Mouse (Mus musculus) megakaryocyte-erythroid progenitor cell, adult 5-6 weeks (primary cell): Measurements from ENCODE around the gene Serpinb6c. TPM values are rescaled to one million over a fixed set of nuclear protein-coding genes. Genes with fewer than 3 reads are reported as not detected.
"Not testable (repeated sequence)": the region's sequence is repeated elsewhere in the genome, so short reads cannot be mapped to it uniquely, and the experiment has no call there.

Experiments used
- ATAC-seq: replicated peaks from 2 replicates; pipeline ENCODE4 v1.8.0; 2016; ENCODE audit warnings: mild to moderate bottlenecking, inconsistent platforms; ENCODE audit not compliant: severe bottlenecking, poor library complexity, low FRiP score, low TSS enrichment
- total RNA-seq, 2 experiments: library from RNA; stranded (forward) in 1 of 2; stranded (reverse) in 1 of 2; fragments of 200-1000, 215-1000 nt in 1 of 2; fragments of >200 nt in 1 of 2; fragmentation: Nextera tagmentation in 1 of 2; gene quantifications; 2 replicates each; pipeline ENCODE4 v1.2.3; 2014 to 2017

Gene Serpinb6c
- total RNA-seq (2014; fragmentation: Nextera tagmentation) (not detected in 2 replicates), total RNA-seq (2017) (not detected in 2 replicates)

DNA sequence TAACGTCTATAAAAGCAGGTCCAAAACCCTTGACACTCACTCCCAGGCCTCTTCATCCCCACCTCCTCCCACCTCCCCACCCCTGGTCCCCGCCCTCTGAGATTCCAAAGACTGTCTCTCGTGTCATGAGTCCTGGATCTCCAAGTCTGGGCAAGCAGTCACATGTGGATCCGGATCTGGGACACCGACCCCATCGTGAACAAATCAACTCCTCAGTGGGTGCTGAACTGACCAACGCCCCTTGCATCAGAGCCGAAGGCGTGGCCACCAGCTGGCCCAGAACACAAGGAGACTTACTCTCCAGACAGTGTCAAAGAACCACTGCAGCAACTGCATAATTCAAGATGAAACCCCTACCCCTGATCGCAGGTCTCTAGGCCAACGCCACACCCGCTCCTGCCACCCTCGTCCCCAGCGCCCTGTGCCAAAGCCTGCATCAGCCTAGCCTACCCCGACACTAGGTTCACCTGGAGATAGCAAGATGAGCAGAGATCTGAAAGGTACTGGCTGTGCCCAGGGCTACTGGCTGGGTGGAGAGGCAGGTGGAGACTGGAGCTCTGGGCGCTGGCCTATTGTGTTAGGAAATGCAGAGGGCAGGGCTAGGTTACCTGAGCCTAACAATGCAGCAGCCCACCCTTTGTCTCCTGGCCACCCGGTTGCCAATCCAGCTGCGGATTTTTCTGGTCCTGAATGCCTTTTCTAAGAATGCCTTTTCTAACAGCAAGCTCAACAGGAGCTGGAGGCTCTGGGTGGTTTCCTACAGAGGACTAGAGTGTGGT is at the start of gene Serpinb6c:
Serpinb6c (minus strand) TSS at position 533 of the 779 bp plus-strand sequence.
- ATAC-seq = no peak

DNA sequence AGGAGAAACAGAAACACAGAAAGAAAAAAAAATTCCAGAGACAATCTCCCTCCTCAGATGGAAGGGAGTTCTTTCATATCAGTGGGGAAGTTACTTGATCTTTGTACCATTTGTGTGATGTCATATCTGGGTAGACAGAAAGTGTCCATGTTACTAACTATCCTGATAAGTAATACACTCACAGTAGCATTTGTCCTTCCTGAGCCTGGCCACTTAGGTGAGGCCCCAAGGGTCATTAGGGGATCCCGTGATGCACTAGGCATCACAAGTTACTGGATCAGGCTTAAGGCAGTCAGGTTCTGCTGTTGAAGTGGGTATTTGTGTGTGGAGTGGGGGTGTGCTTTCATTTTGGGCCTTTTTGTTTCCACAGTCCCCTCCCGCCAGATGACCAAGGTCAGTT is 47.4 kb upstream of the Serpinb6c start:
- ATAC-seq = no peak

DNA sequence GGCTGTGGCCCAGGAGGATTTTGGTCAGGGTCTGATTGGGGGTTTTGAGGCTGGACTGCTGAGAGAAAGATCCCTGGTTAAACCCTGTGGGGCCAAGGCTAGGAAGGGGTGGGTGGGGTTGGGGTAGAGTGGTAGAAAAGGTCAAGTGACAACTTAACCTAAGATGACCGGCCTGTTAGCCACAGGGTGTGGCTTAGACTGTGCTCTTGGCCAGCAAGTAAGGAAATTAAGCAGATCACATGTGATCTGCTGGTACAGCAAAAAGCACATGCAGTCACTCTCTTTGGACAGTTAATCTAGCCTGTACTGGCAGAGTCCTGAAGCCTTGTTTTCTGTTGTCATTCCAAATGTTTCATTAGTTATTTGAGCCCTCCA is 46.6 kb upstream of the Serpinb6c start:
- no peak for ATAC-seq

DNA sequence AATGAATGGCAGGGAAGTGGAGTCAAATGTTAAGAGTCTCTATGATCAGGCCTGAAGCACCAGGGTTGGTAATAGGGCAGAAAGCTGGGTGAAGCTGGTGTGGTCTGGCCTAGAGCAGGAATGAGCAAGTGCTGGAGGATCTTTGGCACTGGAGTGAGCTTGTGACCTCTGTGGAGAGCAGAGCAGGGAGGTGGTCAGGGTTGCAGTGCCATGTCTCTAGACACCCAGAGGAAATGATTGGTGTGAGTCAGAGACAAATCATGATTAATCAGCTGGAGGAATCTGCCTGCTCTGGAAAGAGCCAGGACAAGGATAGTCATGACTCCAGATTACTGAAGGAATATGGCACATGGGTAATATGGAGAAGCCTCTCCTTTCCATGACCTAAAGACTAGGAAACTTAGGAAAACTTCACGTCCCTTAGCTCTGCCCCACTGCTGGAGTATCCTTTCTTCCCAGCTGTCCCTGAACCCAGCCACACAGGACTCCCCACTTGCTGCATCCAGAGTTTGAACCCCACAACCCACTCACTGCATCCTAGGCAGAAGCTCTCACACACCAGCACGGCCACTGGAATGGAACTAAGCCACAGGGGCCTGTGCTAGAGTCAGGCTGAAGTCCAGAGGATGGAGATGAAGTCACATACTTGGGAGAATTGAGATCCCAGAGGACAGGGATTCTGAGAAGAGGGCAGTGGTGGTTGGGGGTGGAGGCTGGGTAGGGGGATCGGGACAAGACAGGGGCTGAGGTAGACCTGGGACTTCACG is 46.0 kb upstream of the Serpinb6c start:
- no peak for ATAC-seq

DNA sequence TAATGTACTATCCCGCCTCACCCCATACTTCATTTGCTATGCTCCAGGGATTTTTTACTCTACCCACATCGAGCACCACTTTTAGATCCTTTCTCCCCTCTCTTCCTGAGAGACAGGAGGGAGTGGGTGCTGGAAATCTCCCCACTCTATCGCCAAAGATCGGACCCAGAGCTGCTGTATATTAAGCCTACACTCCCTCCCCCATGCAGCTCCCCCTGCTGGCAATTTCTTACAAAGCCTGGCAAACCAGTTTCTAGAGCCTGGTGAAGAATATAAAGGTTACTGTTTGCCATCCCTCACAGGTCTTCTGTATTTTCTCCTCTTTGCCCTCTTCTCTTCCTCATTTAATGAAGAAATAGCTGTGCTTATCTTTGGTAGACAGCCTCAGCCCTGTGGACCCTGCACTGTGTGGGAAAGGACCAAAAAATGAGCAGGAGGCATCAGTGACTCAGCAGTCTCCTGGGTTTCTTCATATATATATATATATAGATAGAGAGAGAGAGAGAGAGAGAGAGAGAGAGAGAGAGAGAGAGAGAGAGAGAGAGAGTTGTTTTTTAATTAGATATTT is 36.8 kb upstream of the Serpinb6c start:
- peak; percentile 65 for ATAC-seq

DNA sequence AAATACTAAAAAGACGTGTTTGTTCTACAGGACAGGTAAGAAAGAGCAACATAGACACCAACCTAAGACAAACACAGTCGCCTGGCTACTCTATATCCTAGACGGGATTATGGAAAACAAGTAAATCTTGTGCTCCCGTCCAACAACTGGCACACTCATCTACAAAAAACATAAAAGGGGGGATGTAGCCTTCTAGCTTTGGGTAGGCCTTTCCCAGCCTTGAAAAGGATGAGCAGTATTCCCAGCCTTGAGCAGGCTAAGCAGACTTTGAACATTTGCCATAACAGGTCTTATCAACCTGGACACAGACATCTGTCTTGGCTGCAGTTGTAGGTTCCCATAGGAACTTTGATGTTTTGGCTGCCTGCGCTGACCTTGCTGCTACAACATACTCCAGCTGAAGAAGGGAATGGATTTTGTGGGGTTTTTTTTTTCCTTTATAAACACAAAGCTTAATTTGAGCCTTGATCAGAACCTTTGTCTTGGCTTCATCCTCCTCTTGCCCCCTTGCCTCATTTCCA is 35.8 kb upstream of the Serpinb6c start:
- ATAC-seq = no peak

DNA sequence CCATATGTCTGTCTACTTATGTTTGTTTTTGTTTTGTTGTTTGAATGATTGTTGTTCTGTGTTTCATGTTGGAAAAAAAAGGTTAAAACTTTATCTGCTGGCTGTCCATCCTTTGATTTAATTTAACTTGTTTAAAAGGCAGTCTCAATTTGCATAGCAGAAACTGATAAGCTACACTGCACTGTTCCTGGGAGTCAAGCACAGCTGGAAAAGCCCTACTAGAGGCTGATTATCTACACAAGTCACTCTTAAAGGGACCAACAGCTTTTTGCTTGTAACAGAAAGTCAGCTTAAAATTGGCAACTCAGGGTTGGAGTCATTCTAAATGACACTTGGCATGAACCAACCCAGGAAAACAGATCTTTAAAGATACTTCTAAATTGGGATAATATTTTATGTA is 32.1 kb upstream of the Serpinb6c start:
- not testable (repeated sequence) for ATAC-seq

DNA sequence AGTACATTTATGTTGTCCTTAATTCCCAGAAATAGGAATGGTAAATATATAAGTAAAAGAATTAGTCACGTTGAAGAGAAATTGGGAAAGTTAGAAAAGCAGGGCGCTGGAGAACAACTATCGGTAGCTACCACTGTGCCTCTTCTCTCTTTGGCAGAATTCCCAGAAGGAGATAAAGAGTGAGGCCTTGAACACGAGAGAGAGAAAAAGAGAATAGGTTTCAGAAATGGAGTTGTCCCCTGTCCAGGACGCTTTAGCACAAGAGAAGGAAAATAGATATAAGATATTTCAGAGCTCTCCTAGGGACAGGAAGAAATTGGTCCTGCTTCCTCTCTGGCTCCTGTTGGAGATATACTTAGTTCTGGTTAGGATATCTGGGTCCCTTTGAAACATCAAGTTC is 31.6 kb upstream of the Serpinb6c start:
- ATAC-seq = no peak

DNA sequence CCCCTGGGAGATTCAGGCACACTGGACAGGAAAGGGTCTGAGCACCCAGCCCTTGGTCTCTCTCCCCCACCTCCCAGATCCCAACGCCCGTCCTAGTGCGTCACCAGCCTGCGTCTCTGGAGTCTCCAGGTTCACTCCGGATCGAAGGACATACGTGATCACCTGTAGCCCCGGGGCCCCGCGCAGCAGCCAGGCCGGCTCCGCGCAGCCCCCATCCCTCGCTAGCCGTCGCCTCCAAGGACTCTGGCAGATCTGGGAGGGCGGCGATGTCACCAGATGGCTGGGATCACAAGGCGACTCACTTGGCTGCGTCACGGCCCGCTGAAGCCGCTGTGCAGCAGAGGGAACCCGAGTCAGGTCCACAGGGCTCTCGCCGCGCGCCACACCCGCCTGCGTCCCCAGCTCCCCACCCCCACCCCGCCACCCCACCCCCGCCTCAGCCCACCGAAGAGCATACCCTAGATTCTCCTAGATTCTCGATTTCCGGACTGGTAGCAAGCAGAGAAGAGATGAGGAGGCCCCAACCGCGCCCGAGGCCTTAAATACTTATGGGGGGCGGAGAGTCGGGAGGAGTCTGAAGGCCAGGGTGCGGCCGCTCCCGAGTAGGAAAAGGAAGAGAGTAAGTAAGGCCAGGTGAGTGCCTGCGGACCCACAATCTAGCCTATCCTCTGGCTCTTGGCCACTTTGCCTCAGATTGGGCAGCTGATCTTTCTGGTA is 30.1 kb upstream of the Serpinb6c start:
- peak; percentile 67 for ATAC-seq

DNA sequence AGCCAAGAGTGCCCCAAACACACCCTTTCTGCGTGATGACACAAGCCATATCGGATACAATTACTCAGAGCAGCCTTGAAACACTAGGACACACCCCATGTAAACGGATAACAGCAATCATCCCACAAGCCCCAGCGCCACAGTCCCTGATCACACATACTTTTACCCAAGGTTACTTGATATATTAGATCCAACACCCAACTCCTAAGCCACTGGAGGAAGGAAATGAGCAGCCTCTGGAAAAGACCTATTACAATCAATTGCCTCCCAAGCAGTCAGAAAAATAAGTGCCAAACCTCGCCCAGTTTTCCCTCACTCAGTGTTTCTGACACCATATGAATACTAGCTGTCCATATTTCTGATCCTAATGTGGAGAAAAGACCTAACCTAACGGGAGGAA is 29.2 kb upstream of the Serpinb6c start:
- no peak for ATAC-seq

DNA sequence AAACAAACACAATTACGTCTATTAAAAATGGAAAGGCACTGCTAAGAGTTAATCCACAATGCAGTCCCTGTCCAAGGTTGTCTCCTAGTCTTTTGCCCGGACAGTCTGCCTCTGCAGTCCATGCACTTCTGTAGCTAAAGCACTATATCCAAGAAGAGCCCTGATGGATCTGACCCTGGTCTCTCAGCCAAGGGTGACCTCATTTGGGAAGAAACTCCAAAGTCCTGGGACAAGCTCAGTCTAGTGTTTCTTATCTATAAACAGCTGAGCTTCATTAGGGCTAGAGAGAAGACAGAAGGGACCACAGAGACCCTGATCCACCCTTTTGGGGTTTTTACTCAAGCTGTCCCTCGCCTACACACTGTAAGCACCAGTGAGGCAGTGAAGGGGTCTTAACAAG is 25.4 kb upstream of the Serpinb6c start:
- ATAC-seq = no peak

DNA sequence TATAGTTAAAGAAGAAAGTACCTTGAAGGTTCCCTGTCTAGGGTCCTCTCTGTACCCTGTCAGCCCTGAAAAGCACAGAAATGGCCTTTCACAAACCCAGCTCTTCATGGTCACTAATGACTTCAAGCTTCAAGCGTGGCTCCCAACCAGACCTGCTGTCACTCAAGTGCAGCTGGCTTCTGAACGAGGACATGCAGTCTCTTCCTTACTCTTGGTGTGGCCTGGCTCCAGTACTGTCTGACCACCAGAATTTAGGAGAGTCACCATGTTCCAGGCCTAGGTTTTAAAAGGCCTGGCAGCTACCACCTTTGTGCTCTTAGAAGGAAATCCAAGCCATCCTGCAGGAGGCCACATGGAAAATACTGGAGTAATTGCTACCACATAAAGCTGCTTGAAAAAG is 24.8 kb upstream of the Serpinb6c start:
- ATAC-seq = no peak

DNA sequence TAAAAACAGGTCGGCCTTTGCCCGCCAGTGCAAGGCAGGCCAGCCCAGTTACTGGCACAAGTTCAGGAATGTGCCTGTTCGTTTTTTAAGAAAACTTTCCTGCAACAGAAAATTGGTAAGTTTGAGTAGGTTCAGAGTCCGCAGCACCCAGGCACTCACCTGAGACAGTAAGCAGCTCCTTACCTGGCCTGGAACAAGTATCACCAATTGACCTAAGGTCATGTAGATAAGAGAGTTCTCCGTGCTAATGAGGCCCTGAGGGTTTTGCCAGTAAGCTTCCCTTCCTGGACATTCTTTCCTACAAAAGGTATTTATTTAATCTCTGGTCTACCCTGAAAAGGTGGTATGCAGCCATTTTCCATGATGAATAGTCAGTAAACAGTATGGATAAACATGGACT is 16.2 kb upstream of the Serpinb6c start:
- no peak for ATAC-seq

DNA sequence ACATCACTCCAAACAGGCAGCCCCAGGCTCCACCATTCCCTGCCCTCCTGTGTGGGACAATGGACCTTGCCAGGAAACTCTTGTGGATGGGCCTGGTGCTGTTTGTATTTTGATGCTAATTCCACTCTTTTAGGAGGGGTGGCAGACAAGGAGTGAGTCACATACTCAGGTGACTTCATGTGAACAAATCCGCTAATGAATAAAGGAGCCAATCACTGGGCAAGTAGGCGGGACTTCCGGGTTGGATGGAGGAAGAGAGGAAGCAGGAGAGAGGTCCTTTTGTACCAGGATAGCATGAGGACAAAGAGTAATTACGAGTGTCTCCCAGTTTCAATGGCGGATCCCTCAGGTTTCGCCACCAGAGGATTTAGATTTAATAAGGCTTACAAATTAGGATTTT is 15.5 kb upstream of the Serpinb6c start:
- ATAC-seq = no peak

DNA sequence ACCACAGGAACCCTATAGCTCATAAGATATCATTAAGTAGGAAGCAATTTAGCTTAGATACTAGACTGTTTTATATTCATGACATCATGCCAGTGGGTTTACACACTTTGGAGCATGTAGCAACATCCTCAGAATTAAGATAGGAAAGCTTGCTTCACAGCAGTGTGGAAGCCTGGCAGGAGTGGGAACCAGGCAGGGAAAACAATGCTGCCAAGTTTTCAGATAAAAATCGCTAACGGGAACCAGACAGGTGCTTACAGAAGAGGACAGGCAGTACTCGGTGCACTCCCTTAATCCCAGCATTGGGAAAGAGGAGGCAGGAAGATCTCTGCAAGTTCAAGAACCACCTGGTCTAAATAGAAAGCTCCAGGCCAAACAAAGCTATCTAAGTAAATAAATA is 1.3 kb upstream of the Serpinb6c start:
- ATAC-seq = no peak

DNA sequence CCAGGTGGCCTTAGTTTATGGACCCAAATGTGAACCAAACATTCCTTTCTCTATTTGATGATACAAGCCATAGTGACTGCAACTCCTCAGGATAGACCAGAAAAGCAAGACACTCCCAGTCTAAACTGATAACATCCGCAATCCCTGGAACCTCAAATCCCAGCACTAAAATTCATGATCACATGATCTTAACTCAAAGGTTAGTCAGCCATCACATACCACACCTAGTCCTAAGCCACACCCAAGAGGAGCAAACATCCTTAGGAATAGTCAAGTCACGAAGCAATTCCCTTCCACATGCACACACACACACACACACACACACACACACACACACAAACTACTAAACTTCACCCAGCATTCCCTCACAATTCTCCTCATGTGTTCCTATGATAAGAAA is 2.2 kb downstream of the Serpinb6c start:
- ATAC-seq = no peak

DNA sequence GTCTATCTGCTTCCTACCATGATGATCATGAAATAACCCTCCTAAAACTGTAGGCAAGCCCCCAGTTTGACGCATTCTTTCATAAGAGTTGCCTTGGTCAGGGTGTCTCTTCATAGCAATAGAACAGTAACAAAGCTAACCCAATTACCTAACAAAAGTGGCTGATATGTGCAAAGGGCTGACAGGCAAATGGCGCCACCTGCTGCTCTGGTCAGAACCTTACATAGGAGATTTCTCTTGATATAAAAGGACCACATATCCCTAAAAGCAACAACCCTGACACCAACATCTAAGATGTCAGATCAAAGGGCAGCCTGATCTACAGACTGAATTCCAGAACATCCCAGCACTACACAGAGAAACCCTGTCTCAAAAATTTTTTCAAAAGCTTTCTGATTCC is 11.3 kb downstream of the Serpinb6c start:
- no peak for ATAC-seq

DNA sequence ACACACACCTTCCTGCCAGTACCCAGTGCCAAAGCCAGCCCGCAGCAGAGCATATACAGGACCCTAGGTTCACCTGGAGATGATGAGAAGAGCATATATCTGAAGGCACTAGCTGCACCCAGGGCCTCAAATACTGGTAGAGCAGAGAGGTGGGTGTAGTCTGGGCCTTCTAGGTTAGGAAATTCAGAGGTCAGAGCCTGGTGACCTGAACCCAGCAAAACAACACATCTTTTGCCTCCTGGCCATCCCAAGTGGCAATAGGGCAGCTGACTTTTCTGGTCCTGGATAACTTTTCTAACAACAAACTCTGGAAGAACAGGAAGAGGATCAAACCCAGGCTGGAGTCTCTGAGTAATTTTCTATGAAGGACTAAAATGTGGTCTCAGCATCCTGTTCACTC is 62.2 kb downstream of the Serpinb6c start, which contains the start of gene Serpinb6e:
Serpinb6e (minus strand) TSS at position 101 of the 400 bp plus-strand sequence.
- no peak for ATAC-seq

DNA sequence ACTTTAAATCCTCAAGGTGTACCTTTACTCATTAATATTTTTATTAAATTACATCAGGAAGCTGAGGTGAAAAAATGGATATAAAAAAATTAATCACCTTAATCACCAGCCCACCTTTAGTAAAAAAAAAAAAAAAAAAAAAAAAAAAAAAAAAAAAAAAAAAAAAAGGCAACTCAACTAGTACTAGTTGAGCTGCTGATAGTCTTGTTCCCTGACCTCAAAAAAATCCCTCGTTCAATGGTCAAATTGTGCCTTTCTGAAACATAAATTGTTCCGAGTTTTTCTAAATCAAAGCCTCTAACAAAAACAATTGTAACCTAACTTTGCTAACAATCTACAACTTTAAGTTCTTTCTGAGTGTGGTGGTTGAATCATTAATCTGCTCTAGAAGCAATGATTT is 74.8 kb downstream of the Serpinb6c start:
- ATAC-seq = no peak
